Mouse (Mus musculus) stomach, embryonic 15.5 days (tissue): ENCODE data around the gene Comt. TPM values are rescaled to one million over a fixed set of nuclear protein-coding genes. Genes with fewer than 3 reads are reported as not detected.

ENCODE experiments used
- ATAC-seq: fragments of 200-750 bp; cut with Nextera tagmentation; 2 replicates; pipeline ENCODE4 v1.8.0; 2017; ENCODE audit warnings: low read depth, moderate number of reproducible peaks, moderate TSS enrichment; ENCODE audit not compliant: insufficient read depth, low FRiP score
- H3K27ac ChIP-seq: fragments of 300-500 bp; sonication (generic); 2 replicates; pipeline ENCODE4 v1.5.1; 2015; ENCODE audit warnings: mild to moderate bottlenecking, inconsistent platforms
- H3K27me3 ChIP-seq: fragments of 300-500 bp; sonication (generic); replicated peaks from 2 replicates; pipeline ENCODE4 v1.6.1; 2015; ENCODE audit warnings: inconsistent platforms
- H3K36me3 ChIP-seq: fragments of 300-500 bp; sonication (generic); 2 replicates; pipeline ENCODE4 v1.6.1; 2015; ENCODE audit warnings: inconsistent platforms
- H3K4me1 ChIP-seq: fragments of 300-500 bp; sonication (generic); 2 replicates; pipeline ENCODE4 v1.6.1; 2015; ENCODE audit warnings: inconsistent platforms
- H3K4me2 ChIP-seq: fragments of 300-500 bp; sonication (generic); 2 replicates; pipeline ENCODE4 v1.6.1; 2015; ENCODE audit warnings: mild to moderate bottlenecking, inconsistent platforms
- H3K4me3 ChIP-seq: fragments of 300-500 bp; sonication (generic); replicated peaks from 2 replicates; pipeline ENCODE4 v1.5.1; 2015; ENCODE audit warnings: inconsistent platforms
- H3K9ac ChIP-seq: fragments of 300-500 bp; sonication (generic); 2 replicates; pipeline ENCODE4 v1.6.1; 2015; ENCODE audit warnings: inconsistent platforms
- H3K9me3 ChIP-seq: fragments of 300-500 bp; sonication (generic); 2 replicates; pipeline ENCODE4 v1.6.1; 2016; ENCODE audit warnings: inconsistent platforms
- WGBS: fragments of 180-500 bp; shearing (Covaris S2); methylation state at CpG from one replicate; pipeline ENCODE4 v1.1.7; 2015; 5-methylcytosine and 5-hydroxymethylcytosine counted together
- polyA plus RNA-seq: library from polyadenylated mRNA; unstranded; fragments of >200 nt; fragmentation: Nextera tagmentation; extraction: Ambion mirVana; gene quantifications from 2 replicates; pipeline ENCODE4 v1.2.1, GENCODE M21; 2015

The Comt gene
- 95.5 and 101 TPM in 2 replicates for polyA plus RNA-seq

- H3K9ac ChIP-seq, result peak within 1 kb of the TSS; percentile 91
- no peaks in the 10 kb centered on the region for H3K27me3 ChIP-seq
- peaks cover 14% of the 10 kb centered on the region for H3K4me1 ChIP-seq
- no peaks in the 10 kb centered on the region for H3K9me3 ChIP-seq
- ATAC-seq, result no peak
- H3K4me3 ChIP-seq, result peak within 1 kb of the TSS; percentile 91
- peak within 1 kb of the TSS; percentile 84 for H3K4me2 ChIP-seq
- H3K36me3 ChIP-seq, result 0 out of 2 replicates have a peak, but pooled peaks cover 5% of the 10 kb centered on the region
- WGBS, result 53% methylated on average over 5 of the region's 5 CpGs
- H3K27ac ChIP-seq, result peak within 1 kb of the TSS; percentile 82
These were observed at the start of gene Comt for GRCm38 (mm10) chr16:18426802-18427280. Gene Comt (minus strand): TSS chr16:18426852.

GRCm38 (mm10) chr16:18474021-18474420 is 47.4 kb upstream of the Comt start:
- H3K4me2 ChIP-seq, result no peak overlapping the region
- no peaks in the 10 kb centered on the region for H3K4me1 ChIP-seq
- ATAC-seq, result no peak
- no peaks in the 10 kb centered on the region for H3K27me3 ChIP-seq
- H3K9ac ChIP-seq, result no peak overlapping the region
- H3K27ac ChIP-seq, result no peak overlapping the region
- WGBS, result 76% methylated on average over 2 of the region's 2 CpGs
- H3K36me3 ChIP-seq, result no peaks in the 10 kb centered on the region
- no peak overlapping the region for H3K4me3 ChIP-seq
- no peaks in the 10 kb centered on the region for H3K9me3 ChIP-seq

DNA sequence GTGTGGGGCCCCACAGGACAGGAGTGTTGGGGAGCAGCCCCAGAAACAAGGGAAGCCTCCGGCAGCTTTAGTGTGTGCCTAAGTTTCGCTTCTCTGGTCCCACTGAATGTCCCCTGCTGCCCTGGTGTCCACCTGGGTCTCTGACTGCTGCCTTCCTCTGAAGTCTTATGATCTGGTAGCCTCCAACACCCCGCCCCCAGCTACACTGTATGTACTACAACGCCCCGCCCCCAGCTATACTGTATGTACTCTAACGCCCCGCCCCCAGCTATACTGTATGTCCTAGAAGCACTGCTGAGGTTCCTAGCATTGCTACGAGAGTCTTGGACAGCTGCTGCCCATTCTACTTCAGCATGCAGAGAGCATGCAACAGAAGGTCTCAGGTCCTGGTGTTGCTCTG is 46.3 kb upstream of the Comt start:
- no peaks in the 10 kb centered on the region for H3K4me1 ChIP-seq
- 87% methylated on average over 8 of the region's 8 CpGs for WGBS
- no peaks in the 10 kb centered on the region for H3K9me3 ChIP-seq
- no peaks in the 10 kb centered on the region for H3K27me3 ChIP-seq
- H3K36me3 ChIP-seq, result no peaks in the 10 kb centered on the region
- H3K4me2 ChIP-seq, result no peak overlapping the region
- ATAC-seq, result 0 out of 2 replicates have a peak, but pooled peaks have one; percentile 72
- H3K27ac ChIP-seq, result no peak overlapping the region
- H3K9ac ChIP-seq, result no peak overlapping the region
- no peak overlapping the region for H3K4me3 ChIP-seq

- WGBS, result 83% methylated on average over 4 of the region's 4 CpGs
- Histone ChIP-seq H3K27me3 (no peaks in the 10 kb centered on the region), H3K36me3 (no peaks in the 10 kb centered on the region), H3K4me3 (no peak overlapping the region), H3K4me2 (no peak overlapping the region), H3K9me3 (no peaks in the 10 kb centered on the region), H3K9ac (no peak overlapping the region), H3K4me1 (no peaks in the 10 kb centered on the region), H3K27ac (no peak overlapping the region)
- ATAC-seq, result no peak
These were observed 45.8 kb upstream of the Comt start for GRCm38 (mm10) chr16:18472416-18472815.

- no peak for ATAC-seq
- Histone ChIP-seq H3K9ac (no peak overlapping the region), H3K4me1 (no peaks in the 10 kb centered on the region), H3K36me3 (no peaks in the 10 kb centered on the region), H3K4me2 (no peak overlapping the region), H3K27me3 (no peaks in the 10 kb centered on the region), H3K27ac (no peak overlapping the region), H3K9me3 (no peaks in the 10 kb centered on the region), H3K4me3 (no peak overlapping the region)
- 87% methylated on average over 6 of the region's 6 CpGs for whole genome bisulfite sequencing
These were observed 45.3 kb upstream of the Comt start for GRCm38 (mm10) chr16:18471976-18472375.

- Histone ChIP-seq H3K4me3 (no peak overlapping the region), H3K4me2 (no peak overlapping the region), H3K27me3 (no peaks in the 10 kb centered on the region), H3K27ac (no peak overlapping the region), H3K9me3 (no peaks in the 10 kb centered on the region), H3K4me1 (no peaks in the 10 kb centered on the region), H3K9ac (no peak overlapping the region), H3K36me3 (no peaks in the 10 kb centered on the region)
- ATAC-seq, result no peak
- WGBS, result 63% methylated on average over 11 of the region's 11 CpGs
These were observed 44.8 kb upstream of the Comt start for GRCm38 (mm10) chr16:18471381-18471955.

- H3K9ac ChIP-seq, result no peak overlapping the region
- H3K27me3 ChIP-seq, result no peaks in the 10 kb centered on the region
- WGBS, result 33% methylated on average over 1 of the region's 1 CpGs
- no peak overlapping the region for H3K4me3 ChIP-seq
- no peak for ATAC-seq
- H3K4me1 ChIP-seq, result no peaks in the 10 kb centered on the region
- H3K9me3 ChIP-seq, result no peaks in the 10 kb centered on the region
- no peak overlapping the region for H3K4me2 ChIP-seq
- H3K36me3 ChIP-seq, result no peaks in the 10 kb centered on the region
- H3K27ac ChIP-seq, result no peak overlapping the region
These were observed 44.2 kb upstream of the Comt start for GRCm38 (mm10) chr16:18470829-18471228.

DNA sequence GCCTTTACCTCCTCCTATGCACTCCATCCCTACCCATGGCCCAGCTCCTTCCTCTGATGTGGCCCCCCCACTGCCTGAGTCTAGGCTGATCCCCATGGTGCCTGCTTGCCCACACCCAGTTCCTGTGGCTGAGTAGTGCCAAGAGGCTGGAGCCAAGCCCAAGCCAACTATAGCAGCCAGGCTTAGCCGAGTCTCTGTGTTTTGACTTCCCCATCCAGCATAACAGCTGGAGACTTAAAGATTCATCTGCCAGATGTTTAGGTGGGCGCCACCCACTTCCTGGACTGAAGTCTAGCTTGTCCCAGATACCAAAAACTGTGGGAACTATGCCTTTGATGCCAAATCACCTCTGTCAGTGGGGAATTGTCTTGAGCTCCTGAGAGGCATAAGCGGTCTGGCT is 37.6 kb upstream of the Comt start:
- Histone ChIP-seq H3K27ac (no peak overlapping the region), H3K27me3 (no peaks in the 10 kb centered on the region), H3K4me1 (peaks cover 11% of the 10 kb centered on the region), H3K4me2 (no peak overlapping the region), H3K9ac (no peak overlapping the region), H3K4me3 (no peak overlapping the region), H3K36me3 (no peaks in the 10 kb centered on the region), H3K9me3 (no peaks in the 10 kb centered on the region)
- no peak for ATAC-seq
- WGBS, result 59% methylated on average over 3 of the region's 3 CpGs

GRCm38 (mm10) chr16:18462598-18462997 is 35.9 kb upstream of the Comt start:
- H3K27ac ChIP-seq, result no peak overlapping the region
- WGBS, result 55% methylated on average over 8 of the region's 8 CpGs
- ATAC-seq, result no peak
- H3K4me3 ChIP-seq, result no peak overlapping the region
- no peak overlapping the region for H3K9ac ChIP-seq
- no peaks in the 10 kb centered on the region for H3K27me3 ChIP-seq
- H3K4me1 ChIP-seq, result peaks cover 16% of the 10 kb centered on the region
- no peaks in the 10 kb centered on the region for H3K36me3 ChIP-seq
- no peak overlapping the region for H3K4me2 ChIP-seq
- H3K9me3 ChIP-seq, result no peaks in the 10 kb centered on the region

DNA sequence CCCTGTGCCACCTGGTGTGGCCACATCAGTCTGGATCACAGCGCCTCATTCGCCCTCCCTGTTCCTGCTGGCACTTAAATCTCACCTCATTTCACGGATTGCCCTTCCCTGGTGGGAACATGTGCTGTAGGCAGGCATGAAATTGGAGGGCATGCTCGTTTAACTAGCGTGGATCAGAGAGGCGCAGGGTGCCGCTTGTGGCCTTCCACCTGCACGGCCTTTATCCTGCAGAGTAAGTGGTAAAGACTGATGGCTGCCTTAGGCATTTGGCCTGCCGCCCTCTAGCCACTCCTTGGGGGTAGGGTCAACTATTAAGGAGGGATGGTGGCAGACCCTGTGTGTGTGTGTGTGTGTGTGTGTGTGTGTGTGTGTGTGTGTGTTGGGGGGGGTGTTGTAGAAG is 35.4 kb upstream of the Comt start:
- H3K9ac ChIP-seq, result no peak overlapping the region
- no peaks in the 10 kb centered on the region for H3K36me3 ChIP-seq
- H3K4me1 ChIP-seq, result peaks cover 16% of the 10 kb centered on the region
- WGBS, result 76% methylated on average over 9 of the region's 9 CpGs
- H3K9me3 ChIP-seq, result no peaks in the 10 kb centered on the region
- no peak overlapping the region for H3K4me3 ChIP-seq
- H3K27me3 ChIP-seq, result no peaks in the 10 kb centered on the region
- no peak overlapping the region for H3K27ac ChIP-seq
- no peak overlapping the region for H3K4me2 ChIP-seq
- no peak for ATAC-seq

DNA sequence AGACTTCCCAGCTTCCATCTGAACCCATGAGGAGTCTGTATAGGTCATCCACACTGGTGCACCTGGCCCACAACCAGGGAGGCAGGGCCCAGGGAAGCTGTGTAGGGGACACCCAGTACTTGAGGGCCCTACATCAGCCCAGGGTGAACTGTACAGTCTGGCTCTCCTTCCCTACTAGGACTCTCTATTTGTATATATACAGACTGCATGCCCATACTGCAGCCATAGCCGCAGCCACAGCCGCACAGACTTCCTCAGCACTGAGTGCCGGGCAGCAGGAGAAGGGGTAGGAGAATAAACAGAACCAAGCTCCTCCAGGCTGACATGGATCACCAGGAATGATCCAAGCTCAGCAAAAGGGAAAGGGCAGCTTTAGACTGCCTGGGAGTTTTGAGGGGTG is 34.2 kb upstream of the Comt start:
- no peaks in the 10 kb centered on the region for H3K9me3 ChIP-seq
- H3K4me2 ChIP-seq, result no peak overlapping the region
- 72% methylated on average over 3 of the region's 3 CpGs for WGBS
- no peak overlapping the region for H3K27ac ChIP-seq
- H3K9ac ChIP-seq, result no peak overlapping the region
- no peaks in the 10 kb centered on the region for H3K27me3 ChIP-seq
- ATAC-seq, result no peak
- H3K4me1 ChIP-seq, result peaks cover 16% of the 10 kb centered on the region
- H3K4me3 ChIP-seq, result no peak overlapping the region
- H3K36me3 ChIP-seq, result no peaks in the 10 kb centered on the region

DNA sequence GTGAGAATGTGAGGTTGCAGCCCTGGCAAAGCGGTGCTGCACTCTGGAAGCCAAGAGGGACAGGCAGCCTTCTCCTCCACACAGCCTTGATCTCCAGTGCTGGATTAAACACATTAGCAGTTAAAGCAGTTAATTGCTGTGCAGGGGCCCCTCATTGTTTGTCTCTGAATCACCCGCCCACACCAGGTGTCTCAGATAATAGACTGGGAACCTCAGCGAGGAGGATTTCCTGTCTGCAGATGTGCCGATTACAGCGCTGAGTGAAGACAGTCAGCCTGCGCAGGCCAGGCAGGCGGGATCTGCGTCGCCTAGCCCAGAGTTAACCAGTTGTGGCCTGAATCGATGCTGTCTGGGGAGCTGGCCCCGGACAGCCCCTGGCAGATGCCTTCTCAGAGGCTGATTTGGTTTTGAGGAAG is 33.3 kb upstream of the Comt start:
- H3K36me3 ChIP-seq, result no peaks in the 10 kb centered on the region
- H3K4me2 ChIP-seq, result peak overlapping the region; percentile 13; the same call in 1 of the 2 replicates
- H3K27ac ChIP-seq, result no peak overlapping the region
- 5% methylated on average over 11 of the region's 11 CpGs for WGBS
- no peaks in the 10 kb centered on the region for H3K9me3 ChIP-seq
- no peak overlapping the region for H3K9ac ChIP-seq
- H3K4me1 ChIP-seq, result peaks cover 16% of the 10 kb centered on the region
- no peak overlapping the region for H3K4me3 ChIP-seq
- no peaks in the 10 kb centered on the region for H3K27me3 ChIP-seq
- ATAC-seq, result peak; percentile 75; the same call in 1 of the 2 replicates
